Mouse (Mus musculus): ENCODE data around the gene Olfr1387.
A peak's percentile ranks its signal among the peaks of the same experiment; 100 is the strongest.
"Not testable (repeated sequence)": the region's sequence is repeated elsewhere in the genome, so short reads cannot be mapped to it uniquely, and the experiment has no call there.

Olfr1387 gene

DNA sequence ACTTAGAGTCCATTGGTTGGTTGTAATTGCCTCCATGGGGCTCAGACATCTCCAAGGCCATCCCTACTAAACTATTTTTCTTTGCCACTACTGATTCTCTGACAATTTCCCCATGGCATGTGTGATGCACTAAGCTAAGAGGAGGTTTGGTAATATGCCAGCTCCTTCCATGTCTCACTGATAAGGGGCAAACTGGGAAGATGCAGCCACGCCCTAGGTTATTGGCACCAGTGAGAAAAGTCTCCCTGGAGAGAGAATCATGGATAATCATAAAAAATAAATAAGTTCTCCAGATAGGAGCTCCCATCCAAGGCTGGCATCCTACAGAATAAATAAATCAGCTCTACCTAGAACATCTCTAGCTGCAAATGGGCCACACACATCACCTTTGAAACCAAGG lies at the start of gene Olfr1387:
TSS of gene Olfr1387 (plus strand) at position 301 of the 400 bp plus-strand sequence.
- no peak for DNase-seq

DNA sequence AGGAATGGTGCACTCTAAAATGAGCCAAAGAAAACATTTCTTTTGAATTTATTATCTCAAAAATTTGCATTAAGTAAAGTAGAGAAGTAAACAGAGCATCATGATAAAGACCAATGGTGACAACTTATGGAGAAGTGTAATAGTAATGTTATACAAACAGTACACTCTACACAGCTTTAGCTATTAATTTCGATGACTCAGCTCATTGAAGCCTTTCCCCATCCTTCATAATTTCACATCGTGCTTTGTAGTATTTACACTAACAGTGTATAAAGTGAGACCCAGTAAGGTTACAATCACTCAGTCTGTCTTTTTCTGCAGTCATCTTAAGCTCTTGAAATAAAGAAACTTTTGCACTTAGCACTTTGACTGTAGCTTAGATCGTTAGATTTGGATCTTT lies 48.4 kb upstream of the Olfr1387 start:
- DNase-seq = no peak

DNA sequence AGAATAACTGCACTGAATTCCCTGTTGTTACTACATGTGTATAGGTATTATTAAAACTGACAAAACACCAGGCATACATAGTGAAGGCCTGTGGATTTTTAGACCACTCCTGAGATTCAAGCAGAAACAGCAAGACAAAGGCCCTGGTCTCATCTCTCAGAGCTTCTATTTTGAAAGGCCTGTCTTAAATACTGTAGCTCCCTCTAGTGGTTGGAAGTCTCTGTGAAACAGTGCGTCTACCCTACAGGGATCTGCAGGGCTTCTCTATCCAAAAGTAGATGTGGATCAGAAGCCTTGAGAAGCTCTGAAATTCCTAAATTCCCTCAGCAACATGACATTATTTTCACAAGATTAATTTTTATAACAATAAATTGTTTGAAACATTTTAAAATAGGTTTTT lies 44.6 kb upstream of the Olfr1387 start:
- peak in 1 of 2 experiments; percentile 32 for DNase-seq

DNA sequence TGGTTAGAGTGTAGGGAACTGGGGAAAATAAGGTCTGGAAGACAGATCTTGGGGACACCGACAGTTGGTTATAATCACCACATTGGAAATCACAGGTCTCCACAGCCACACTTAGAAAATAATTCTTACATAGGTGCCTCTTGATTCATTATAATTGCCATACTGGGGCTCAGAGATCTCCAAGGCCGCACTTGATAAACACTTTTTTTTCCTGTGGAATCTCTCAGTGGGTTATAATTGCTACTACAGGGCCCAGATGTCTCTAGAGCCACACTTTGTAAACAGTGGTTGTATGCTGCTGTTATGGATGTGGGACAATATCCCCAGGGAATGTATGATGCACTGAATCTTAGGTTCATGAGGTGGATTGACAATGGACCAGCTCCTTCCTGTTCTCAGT lies 32.4 kb upstream of the Olfr1387 start, which contains the start of gene Olfr1389:
TSS of gene Olfr1389 (plus strand) at position 301 of the 400 bp plus-strand sequence.
- no peak for DNase-seq

DNA sequence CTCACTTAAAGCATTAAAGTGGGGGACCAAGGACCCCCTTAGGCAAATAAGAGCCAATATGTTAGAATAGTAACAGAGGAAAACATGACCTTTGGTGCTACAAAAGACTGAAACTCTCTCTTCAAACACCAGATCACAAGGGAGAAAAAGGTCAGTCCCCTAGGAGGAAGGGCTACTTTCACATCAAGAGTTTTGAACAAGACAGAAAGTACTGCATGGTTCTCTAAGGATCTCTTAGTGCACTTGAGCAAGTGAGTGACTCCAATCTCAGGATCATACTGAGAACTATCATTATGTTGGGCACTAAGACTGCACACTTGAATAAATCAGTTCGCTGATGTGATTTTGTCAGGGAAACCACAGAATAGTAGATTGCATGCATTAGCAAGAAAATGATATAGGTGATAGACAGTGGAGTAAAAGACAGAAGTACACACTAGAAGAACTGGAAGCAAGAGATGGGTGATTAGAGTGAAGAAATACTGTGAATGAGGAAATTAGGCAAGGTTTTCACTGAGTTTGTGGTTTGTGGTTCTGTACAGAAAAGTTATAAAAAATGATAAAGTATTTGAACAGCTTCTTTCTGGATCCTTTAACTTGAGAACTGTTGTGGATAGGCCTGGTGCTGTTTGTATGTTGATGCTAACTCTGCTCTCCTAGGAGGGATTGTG lies 29.8 kb upstream of the Olfr1387 start:
- DNase-seq = no peak

DNA sequence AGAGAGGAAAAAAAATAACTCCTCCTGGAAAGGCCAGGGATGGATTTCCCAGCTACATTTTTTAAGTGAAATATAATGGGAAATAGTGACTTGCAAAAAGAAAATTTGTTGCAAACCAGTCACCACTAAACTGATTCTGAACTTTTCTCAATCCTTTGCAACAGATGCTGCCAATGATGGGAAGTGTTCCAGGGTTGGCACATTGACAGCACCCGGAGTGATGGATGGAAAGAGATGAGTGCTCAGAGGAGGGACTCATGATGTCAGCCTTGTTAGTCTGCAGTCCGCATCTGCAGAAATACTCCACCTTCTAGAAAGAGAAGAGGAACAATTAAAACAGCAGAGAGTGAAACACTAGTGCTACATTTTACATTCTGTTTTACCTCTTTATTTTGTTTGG lies 25.5 kb upstream of the Olfr1387 start:
- DNase-seq = no peak

DNA sequence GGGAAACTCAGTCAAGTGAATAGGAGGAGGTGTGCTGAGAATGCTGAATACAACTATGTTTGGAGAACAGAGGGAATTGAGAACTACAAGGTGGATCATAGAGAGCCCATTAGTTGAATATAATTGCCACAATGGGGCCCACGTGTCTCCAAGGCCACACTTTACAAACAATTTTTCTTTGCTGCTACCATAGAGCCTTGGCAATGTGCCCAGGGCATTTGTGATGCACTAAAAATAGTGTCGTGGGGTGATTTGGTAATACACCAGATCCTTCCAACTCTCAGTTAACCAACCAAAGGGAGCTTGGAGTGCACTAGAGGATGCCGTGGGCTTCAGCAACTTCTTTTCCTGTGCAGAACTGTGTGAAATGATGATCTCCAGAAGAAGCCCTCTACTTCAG lies 18.7 kb upstream of the Olfr1387 start, which contains the start of gene Olfr1388:
TSS of gene Olfr1388 (plus strand) at position 214 of the 400 bp plus-strand sequence.
- DNase-seq = no peak

DNA sequence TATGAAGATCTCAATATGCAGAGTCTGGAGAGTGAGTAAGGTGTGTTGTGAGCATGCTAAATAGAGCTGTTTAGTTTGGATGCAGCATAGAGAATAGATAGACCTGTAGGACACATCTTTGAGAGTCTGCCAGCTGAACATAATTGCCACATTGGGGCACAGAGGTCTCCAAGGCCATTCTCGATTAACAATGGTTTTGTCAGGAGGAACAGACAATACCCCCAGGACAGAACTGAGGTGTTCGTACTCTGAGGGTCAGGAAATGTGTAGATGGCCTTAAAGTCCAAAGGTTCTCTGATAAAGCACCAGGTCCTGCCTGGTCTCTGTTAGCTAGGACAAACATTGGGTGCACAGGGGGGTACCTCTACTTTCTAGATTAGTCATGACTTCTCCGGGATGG lies 9.6 kb downstream of the Olfr1387 start, which contains the start of gene Olfr1386:
TSS of gene Olfr1386 (plus strand) at position 301 of the 400 bp plus-strand sequence.
- not testable (repeated sequence) for DNase-seq

DNA sequence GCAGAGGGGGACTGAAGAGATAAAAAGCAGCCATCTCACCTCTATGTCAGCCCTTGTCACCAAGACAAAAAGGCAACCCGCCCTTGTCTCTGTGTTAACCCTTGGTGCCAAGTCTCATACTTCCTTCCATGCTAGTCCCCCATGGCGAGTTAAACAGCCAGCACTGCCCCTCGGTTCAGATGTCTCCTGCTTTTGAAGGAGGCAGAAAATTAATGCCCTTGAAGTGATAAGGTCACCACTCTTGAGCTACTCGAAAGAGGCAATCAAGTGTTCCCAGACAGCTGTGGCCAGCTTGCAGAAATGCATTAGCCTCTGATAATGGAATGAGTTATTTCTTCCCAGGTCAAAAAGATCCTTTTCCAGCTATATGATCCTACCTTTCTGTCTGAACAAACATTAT lies 30.8 kb downstream of the Olfr1387 start:
- no peak for DNase-seq

DNA sequence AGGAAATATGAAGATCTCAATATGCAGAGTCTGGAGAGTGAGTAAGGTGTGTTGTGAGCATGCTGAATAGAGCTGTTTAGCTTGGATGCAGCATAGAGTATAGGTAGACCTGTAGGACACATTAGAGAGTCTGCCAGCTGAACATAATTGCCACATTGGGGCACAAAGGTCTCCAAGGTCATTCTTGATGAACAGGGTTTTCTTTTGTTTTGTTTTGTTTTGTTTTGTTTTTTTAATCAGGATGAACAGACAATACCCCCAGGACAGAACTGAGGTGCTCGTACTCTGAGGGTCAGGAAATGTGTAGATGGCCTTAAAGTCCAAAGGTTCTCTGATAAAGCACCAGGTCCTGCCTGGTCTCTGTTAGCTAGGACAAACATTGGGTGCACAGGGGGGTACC lies 33.6 kb downstream of the Olfr1387 start, which contains the start of gene Olfr1385:
TSS of gene Olfr1385 (plus strand) at position 301 of the 400 bp plus-strand sequence.
- not testable (repeated sequence) for DNase-seq

Data from kidney, postnatal 25 days (tissue).